Mouse (Mus musculus): ENCODE data around the gene Il12a. TPM values are rescaled to one million over a fixed set of nuclear protein-coding genes. Genes with fewer than 3 reads are reported as not detected.
A peak's percentile ranks its signal among the peaks of the same experiment; 100 is the strongest.

The Il12a gene
- total and polyA plus RNA-seq, 2 experiments: not detected

GRCm38 (mm10) chr3:68656607-68657352 is 33.7 kb upstream of the Il12a start:
- Histone ChIP-seq H3K79me2 (ENCODE audit: control insufficient read depth, insufficient read depth, low read length) (no peaks in the 10 kb centered on the region), H3K36me3 (ENCODE audit: control insufficient read depth, insufficient read depth, low read length) (no peaks in the 10 kb centered on the region), H3K4me1 (ENCODE audit: control insufficient read depth, insufficient read depth, low read length) (no peaks in the 10 kb centered on the region), H3K9ac (ENCODE audit: low read depth, low read length) (no peak overlapping the region), H3K27me3 (ENCODE audit: control insufficient read depth, insufficient read depth, low read length) (no peaks in the 10 kb centered on the region), H3K27ac (replicated peaks; ENCODE audit: insufficient read depth, low read depth, low read length) (no peak overlapping the region), H3K4me3 (ENCODE audit: insufficient read depth, low read depth, low read length) (no peak overlapping the region)
- TF ChIP-seq POLR2A (IDR thresholded peaks at IDR 0.05; ENCODE audit: extremely low read depth, insufficient read depth, low read length) (no peak), CTCF (IDR thresholded peaks at IDR 0.05; ENCODE audit: low read depth, low read length) (no peak)
- DNase-seq (ENCODE audit: extremely low read depth, low read depth, low spot score): peak; percentile 21
- 77% methylated on average over 4 of the region's 4 CpGs for WGBS

- DNase-seq (ENCODE audit: extremely low read depth, low read depth, low spot score): no peak
- H3K27me3 ChIP-seq (ENCODE audit: control insufficient read depth, insufficient read depth, low read length): no peaks in the 10 kb centered on the region
- 40% methylated on average over 9 of the region's 9 CpGs for WGBS
- no peak overlapping the region for H3K9ac ChIP-seq (ENCODE audit: low read depth, low read length)
- H3K36me3 ChIP-seq (ENCODE audit: control insufficient read depth, insufficient read depth, low read length): no peaks in the 10 kb centered on the region
- no peaks in the 10 kb centered on the region for H3K79me2 ChIP-seq (ENCODE audit: control insufficient read depth, insufficient read depth, low read length)
- no peak overlapping the region for H3K4me3 ChIP-seq (ENCODE audit: insufficient read depth, low read depth, low read length)
- no peak overlapping the region for H3K27ac ChIP-seq (replicated peaks; ENCODE audit: insufficient read depth, low read depth, low read length)
- H3K4me1 ChIP-seq (ENCODE audit: control insufficient read depth, insufficient read depth, low read length): no peaks in the 10 kb centered on the region
- TF ChIP-seq CTCF (IDR thresholded peaks at IDR 0.05; ENCODE audit: low read depth, low read length): no peak
- no peak for TF ChIP-seq POLR2A (IDR thresholded peaks at IDR 0.05; ENCODE audit: extremely low read depth, insufficient read depth, low read length)
These were observed 32.7 kb upstream of the Il12a start for GRCm38 (mm10) chr3:68657589-68658245.

GRCm38 (mm10) chr3:68659996-68660395 is 30.4 kb upstream of the Il12a start:
- H3K79me2 ChIP-seq (ENCODE audit: control insufficient read depth, insufficient read depth, low read length): no peaks in the 10 kb centered on the region
- no peaks in the 10 kb centered on the region for H3K4me1 ChIP-seq (ENCODE audit: control insufficient read depth, insufficient read depth, low read length)
- no peak overlapping the region for H3K4me3 ChIP-seq (ENCODE audit: insufficient read depth, low read depth, low read length)
- H3K9ac ChIP-seq (ENCODE audit: low read depth, low read length): no peak overlapping the region
- DNase-seq (ENCODE audit: extremely low read depth, low read depth, low spot score): no peak
- no peaks in the 10 kb centered on the region for H3K36me3 ChIP-seq (ENCODE audit: control insufficient read depth, insufficient read depth, low read length)
- WGBS: 96% methylated on average over 6 of the region's 6 CpGs
- no peak for TF ChIP-seq POLR2A (IDR thresholded peaks at IDR 0.05; ENCODE audit: extremely low read depth, insufficient read depth, low read length)
- no peak for TF ChIP-seq CTCF (IDR thresholded peaks at IDR 0.05; ENCODE audit: low read depth, low read length)
- H3K27ac ChIP-seq (replicated peaks; ENCODE audit: insufficient read depth, low read depth, low read length): no peak overlapping the region
- H3K27me3 ChIP-seq (ENCODE audit: control insufficient read depth, insufficient read depth, low read length): no peaks in the 10 kb centered on the region

GRCm38 (mm10) chr3:68660538-68660937 is 29.9 kb upstream of the Il12a start:
- Histone ChIP-seq H3K4me1 (ENCODE audit: control insufficient read depth, insufficient read depth, low read length) (no peaks in the 10 kb centered on the region), H3K4me3 (ENCODE audit: insufficient read depth, low read depth, low read length) (no peak overlapping the region), H3K36me3 (ENCODE audit: control insufficient read depth, insufficient read depth, low read length) (no peaks in the 10 kb centered on the region), H3K27ac (replicated peaks; ENCODE audit: insufficient read depth, low read depth, low read length) (no peak overlapping the region), H3K79me2 (ENCODE audit: control insufficient read depth, insufficient read depth, low read length) (no peaks in the 10 kb centered on the region), H3K27me3 (ENCODE audit: control insufficient read depth, insufficient read depth, low read length) (no peaks in the 10 kb centered on the region), H3K9ac (ENCODE audit: low read depth, low read length) (no peak overlapping the region)
- no peak for DNase-seq (ENCODE audit: extremely low read depth, low read depth, low spot score)
- WGBS: 73% methylated on average over 4 of the region's 4 CpGs
- TF ChIP-seq POLR2A (IDR thresholded peaks at IDR 0.05; ENCODE audit: extremely low read depth, insufficient read depth, low read length) (no peak), CTCF (IDR thresholded peaks at IDR 0.05; ENCODE audit: low read depth, low read length) (no peak)

GRCm38 (mm10) chr3:68662386-68662785 is 28.1 kb upstream of the Il12a start:
- Histone ChIP-seq H3K4me1 (ENCODE audit: control insufficient read depth, insufficient read depth, low read length) (no peaks in the 10 kb centered on the region), H3K9ac (ENCODE audit: low read depth, low read length) (no peak overlapping the region), H3K4me3 (ENCODE audit: insufficient read depth, low read depth, low read length) (no peak overlapping the region), H3K36me3 (ENCODE audit: control insufficient read depth, insufficient read depth, low read length) (no peaks in the 10 kb centered on the region), H3K27ac (replicated peaks; ENCODE audit: insufficient read depth, low read depth, low read length) (no peak overlapping the region), H3K79me2 (ENCODE audit: control insufficient read depth, insufficient read depth, low read length) (no peaks in the 10 kb centered on the region), H3K27me3 (ENCODE audit: control insufficient read depth, insufficient read depth, low read length) (no peaks in the 10 kb centered on the region)
- TF ChIP-seq POLR2A (IDR thresholded peaks at IDR 0.05; ENCODE audit: extremely low read depth, insufficient read depth, low read length) (no peak), CTCF (IDR thresholded peaks at IDR 0.05; ENCODE audit: low read depth, low read length) (no peak)
- WGBS: 73% methylated on average over 5 of the region's 5 CpGs
- no peak for DNase-seq (ENCODE audit: extremely low read depth, low read depth, low spot score)

- Histone ChIP-seq H3K36me3 (ENCODE audit: control insufficient read depth, insufficient read depth, low read length) (no peaks in the 10 kb centered on the region), H3K4me1 (ENCODE audit: control insufficient read depth, insufficient read depth, low read length) (no peaks in the 10 kb centered on the region), H3K79me2 (ENCODE audit: control insufficient read depth, insufficient read depth, low read length) (no peaks in the 10 kb centered on the region), H3K4me3 (ENCODE audit: insufficient read depth, low read depth, low read length) (no peak overlapping the region), H3K27me3 (ENCODE audit: control insufficient read depth, insufficient read depth, low read length) (no peaks in the 10 kb centered on the region), H3K9ac (ENCODE audit: low read depth, low read length) (no peak overlapping the region), H3K27ac (replicated peaks; ENCODE audit: insufficient read depth, low read depth, low read length) (no peak overlapping the region)
- 94% methylated on average over 6 of the region's 6 CpGs for WGBS
- TF ChIP-seq POLR2A (IDR thresholded peaks at IDR 0.05; ENCODE audit: extremely low read depth, insufficient read depth, low read length) (no peak), CTCF (IDR thresholded peaks at IDR 0.05; ENCODE audit: low read depth, low read length) (no peak)
- no peak for DNase-seq (ENCODE audit: extremely low read depth, low read depth, low spot score)
These were observed 26.1 kb upstream of the Il12a start for GRCm38 (mm10) chr3:68664337-68664736.

Measured in liver, adult 2 months (tissue).